Mouse (Mus musculus) stomach, embryonic 14.5 days (tissue): ENCODE data around the gene 1110032F04Rik. TPM values are rescaled to one million over a fixed set of nuclear protein-coding genes. Genes with fewer than 3 reads are reported as not detected.

ENCODE experiments used
- ATAC-seq: fragments of 200-750 bp; cut with Nextera tagmentation; 2 replicates; pipeline ENCODE4 v1.8.0; 2017; ENCODE audit warnings: low read depth, moderate TSS enrichment; ENCODE audit not compliant: insufficient number of reproducible peaks, insufficient read depth, low FRiP score
- H3K27ac ChIP-seq: fragments of 300-500 bp; sonication (generic); 2 replicates; pipeline ENCODE4 v1.5.1; 2014; ENCODE audit warnings: mild to moderate bottlenecking, low read length, moderate library complexity, mixed read lengths
- H3K27me3 ChIP-seq: fragments of 300-500 bp; sonication (generic); 2 replicates; pipeline ENCODE4 v1.6.1; 2014; ENCODE audit warnings: low read length, control low read depth, mixed read lengths; ENCODE audit not compliant: control insufficient read depth, insufficient read depth
- H3K36me3 ChIP-seq: fragments of 300-500 bp; sonication (generic); 2 replicates; pipeline ENCODE4 v1.6.1; 2014; ENCODE audit warnings: mild to moderate bottlenecking, control low read depth, low read length, moderate library complexity, mixed read lengths; ENCODE audit not compliant: control insufficient read depth, insufficient read depth
- H3K4me1 ChIP-seq: fragments of 300-500 bp; sonication (generic); 2 replicates; pipeline ENCODE4 v1.6.1; 2014; ENCODE audit warnings: low read length, control low read depth, mixed read lengths; ENCODE audit not compliant: control insufficient read depth, insufficient read depth
- H3K4me2 ChIP-seq: fragments of 300-500 bp; sonication (generic); replicated peaks from 2 replicates; pipeline ENCODE4 v1.6.1; 2014; ENCODE audit warnings: low read depth, low read length, control low read depth
- H3K4me3 ChIP-seq: fragments of 300-500 bp; sonication (generic); 2 replicates; pipeline ENCODE4 v1.5.1; 2014; ENCODE audit warnings: low read depth, low read length, control low read depth
- H3K9ac ChIP-seq: fragments of 300-500 bp; sonication (generic); replicated peaks from 2 replicates; pipeline ENCODE4 v1.6.1; 2014; ENCODE audit warnings: low read depth, mild to moderate bottlenecking, control low read depth, low read length, moderate library complexity, mixed read lengths
- H3K9me3 ChIP-seq: fragments of 300-500 bp; sonication (generic); 2 replicates; pipeline ENCODE4 v1.6.1; 2016; ENCODE audit warnings: low read depth, low read length, control low read depth; ENCODE audit not compliant: control insufficient read depth
- WGBS: fragments of 180-500 bp; shearing (Covaris S2); extraction: QIAGEN DNeasy Blood & Tissue Kit; methylation state at CpG from one replicate; pipeline ENCODE4 v1.1.7; 2014; 5-methylcytosine and 5-hydroxymethylcytosine counted together
- polyA plus RNA-seq: library from polyadenylated mRNA; unstranded; fragments of >200 nt; fragmentation: Nextera tagmentation; extraction: Ambion mirVana; gene quantifications from 2 replicates; pipeline ENCODE4 v1.2.1, GENCODE M21; 2014

The 1110032F04Rik gene
- polyA plus RNA-seq: 0.97 and 1.4 TPM in 2 replicates

GRCm38 (mm10) chr3:68869211-68869690 is at the start of gene 1110032F04Rik:
Gene 1110032F04Rik (plus strand): TSS chr3:68869586.
- ATAC-seq: peak; percentile 75

GRCm38 (mm10) chr3:68821406-68821805 is 48.0 kb upstream of the 1110032F04Rik start:
- Histone ChIP-seq H3K9ac (no peak overlapping the region), H3K36me3 (no peaks in the 10 kb centered on the region), H3K4me2 (no peak overlapping the region), H3K9me3 (no peaks in the 10 kb centered on the region), H3K4me1 (no peaks in the 10 kb centered on the region), H3K27ac (no peak overlapping the region), H3K27me3 (no peaks in the 10 kb centered on the region), H3K4me3 (no peak overlapping the region)
- ATAC-seq: no peak
- 67% methylated on average over 4 of the region's 4 CpGs for WGBS

More at GRCm38 (mm10) chr3:68869211-68869690, at the start of gene 1110032F04Rik:
- Histone ChIP-seq H3K9me3 (no peaks in the 10 kb centered on the region), H3K27me3 (0 out of 2 replicates have a peak, but pooled peaks cover 16% of the 10 kb centered on the region), H3K9ac (peak within 1 kb of the TSS; percentile 25; the same call in 1 of the 2 replicates), H3K4me3 (peak within 1 kb of the TSS; percentile 54), H3K4me2 (peak within 1 kb of the TSS; percentile 100), H3K4me1 (peaks cover 6% of the 10 kb centered on the region; the same call in 1 of the 2 replicates), H3K36me3 (no peaks in the 10 kb centered on the region), H3K27ac (no peak within 1 kb of the TSS)
- WGBS: under 1% methylated on average over 62 of the region's 62 CpGs

GRCm38 (mm10) chr3:68821926-68822341 is 47.5 kb upstream of the 1110032F04Rik start:
- H3K4me1 ChIP-seq: no peaks in the 10 kb centered on the region
- H3K4me2 ChIP-seq: no peak overlapping the region
- H3K4me3 ChIP-seq: no peak overlapping the region
- H3K9ac ChIP-seq: no peak overlapping the region
- no peak for ATAC-seq
- H3K36me3 ChIP-seq: no peaks in the 10 kb centered on the region
- no peaks in the 10 kb centered on the region for H3K9me3 ChIP-seq
- WGBS: 39% methylated on average over 5 of the region's 5 CpGs
- H3K27ac ChIP-seq: no peak overlapping the region
- no peaks in the 10 kb centered on the region for H3K27me3 ChIP-seq

- no peak for ATAC-seq
- Histone ChIP-seq H3K4me3 (no peak overlapping the region), H3K4me1 (no peaks in the 10 kb centered on the region), H3K27me3 (no peaks in the 10 kb centered on the region), H3K36me3 (no peaks in the 10 kb centered on the region), H3K9ac (no peak overlapping the region), H3K27ac (no peak overlapping the region), H3K4me2 (no peak overlapping the region), H3K9me3 (no peaks in the 10 kb centered on the region)
- 60% methylated on average over 15 of the region's 15 CpGs for WGBS
Measured at GRCm38 (mm10) chr3:68823876-68824764, 45.3 kb upstream of the 1110032F04Rik start.

DNA sequence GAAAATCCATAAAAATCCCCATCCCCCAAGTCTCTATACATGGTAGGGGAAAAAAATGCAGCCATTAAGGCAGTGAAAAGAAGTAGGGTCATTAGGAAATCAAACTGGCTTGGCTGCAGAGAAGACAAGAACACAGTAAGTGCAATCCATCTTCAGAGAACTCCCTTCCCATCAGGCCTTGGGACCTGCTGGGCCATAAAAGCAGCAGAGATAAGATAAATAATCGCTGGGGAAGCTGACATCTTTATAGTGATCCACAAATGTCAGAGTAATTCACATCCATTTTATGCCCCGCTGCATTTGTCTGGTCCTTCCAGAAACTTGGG is 44.7 kb upstream of the 1110032F04Rik start:
- H3K4me2 ChIP-seq: no peak overlapping the region
- no peaks in the 10 kb centered on the region for H3K36me3 ChIP-seq
- H3K4me3 ChIP-seq: no peak overlapping the region
- no peaks in the 10 kb centered on the region for H3K4me1 ChIP-seq
- WGBS: 26% methylated on average over 2 of the region's 2 CpGs
- H3K9me3 ChIP-seq: no peaks in the 10 kb centered on the region
- H3K27ac ChIP-seq: no peak overlapping the region
- H3K27me3 ChIP-seq: no peaks in the 10 kb centered on the region
- ATAC-seq: no peak
- H3K9ac ChIP-seq: no peak overlapping the region

DNA sequence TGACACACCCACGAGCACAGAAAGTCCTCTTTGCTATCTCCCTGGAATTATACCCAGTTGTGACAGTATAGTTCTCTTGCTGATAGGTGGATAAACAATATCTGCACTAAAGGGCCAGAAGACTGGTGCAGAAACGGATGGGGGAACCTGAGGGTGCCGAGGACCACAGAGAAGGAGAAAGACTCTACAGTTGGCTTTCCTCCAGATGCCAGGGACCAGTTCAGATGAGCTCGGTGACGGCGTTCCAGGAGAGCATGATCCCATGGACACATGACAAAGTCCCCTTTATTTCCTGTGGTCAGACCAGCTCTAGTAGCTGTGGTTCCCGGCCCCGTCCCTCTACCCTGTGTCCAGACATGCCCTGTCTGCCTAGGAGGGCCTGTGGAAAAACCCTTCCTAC is 44.2 kb upstream of the 1110032F04Rik start:
- Histone ChIP-seq H3K9ac (no peak overlapping the region), H3K4me2 (no peak overlapping the region), H3K9me3 (no peaks in the 10 kb centered on the region), H3K27ac (no peak overlapping the region), H3K4me1 (no peaks in the 10 kb centered on the region), H3K36me3 (no peaks in the 10 kb centered on the region), H3K27me3 (no peaks in the 10 kb centered on the region), H3K4me3 (no peak overlapping the region)
- no peak for ATAC-seq
- 51% methylated on average over 8 of the region's 8 CpGs for WGBS

DNA sequence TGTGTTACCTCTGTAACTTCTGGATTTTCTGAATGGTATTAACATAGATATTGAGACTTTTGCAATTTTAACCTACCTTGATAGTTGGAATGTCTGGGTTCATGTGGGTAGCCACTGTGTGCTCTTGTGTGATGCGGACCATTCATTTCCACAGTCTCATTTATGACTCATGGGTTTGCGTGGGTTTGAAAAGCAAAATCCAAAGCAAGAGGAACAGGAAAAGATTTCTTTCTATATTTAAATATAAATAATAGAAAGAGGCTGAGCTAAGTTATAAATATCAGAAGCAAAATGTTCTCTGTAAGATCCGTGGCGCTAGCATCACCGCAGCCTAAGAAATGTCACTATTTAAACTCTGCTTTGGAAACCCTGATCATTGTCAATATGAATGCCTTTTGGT is 41.7 kb upstream of the 1110032F04Rik start:
- Histone ChIP-seq H3K27me3 (no peaks in the 10 kb centered on the region), H3K4me1 (no peaks in the 10 kb centered on the region), H3K27ac (no peak overlapping the region), H3K4me3 (no peak overlapping the region), H3K9me3 (no peaks in the 10 kb centered on the region), H3K4me2 (no peak overlapping the region), H3K9ac (no peak overlapping the region), H3K36me3 (no peaks in the 10 kb centered on the region)
- WGBS: 78% methylated on average over 5 of the region's 5 CpGs
- ATAC-seq: no peak

DNA sequence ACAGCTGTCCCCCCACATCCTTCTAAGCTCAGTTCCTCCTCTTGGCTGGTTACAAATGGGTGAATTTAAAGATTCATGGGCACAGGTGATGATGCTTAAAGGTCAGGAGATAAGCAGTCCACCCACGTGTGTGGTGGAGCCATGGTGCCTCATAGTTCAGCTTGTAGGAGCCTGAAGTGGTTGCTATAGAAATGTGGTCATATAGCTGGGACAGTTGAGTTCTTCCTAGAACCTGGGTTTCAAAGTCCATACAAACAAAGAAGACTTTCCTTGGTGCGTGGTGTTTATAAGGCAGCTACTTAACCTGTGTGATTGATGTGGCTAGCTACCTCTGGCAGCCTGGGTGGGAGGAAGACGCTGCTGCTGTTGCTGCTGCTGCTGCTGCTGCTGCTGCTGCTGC is 39.4 kb upstream of the 1110032F04Rik start:
- H3K4me2 ChIP-seq: no peak overlapping the region
- H3K9me3 ChIP-seq: no peaks in the 10 kb centered on the region
- 41% methylated on average over 3 of the region's 3 CpGs for WGBS
- no peak overlapping the region for H3K9ac ChIP-seq
- H3K27ac ChIP-seq: no peak overlapping the region
- no peaks in the 10 kb centered on the region for H3K27me3 ChIP-seq
- no peaks in the 10 kb centered on the region for H3K36me3 ChIP-seq
- ATAC-seq: no peak
- no peaks in the 10 kb centered on the region for H3K4me1 ChIP-seq
- no peak overlapping the region for H3K4me3 ChIP-seq
